Mouse (Mus musculus): ENCODE measurements around the gene Sectm1b. TPM values are rescaled to one million over a fixed set of nuclear protein-coding genes. Genes with fewer than 3 reads are reported as not detected.

The Sectm1b gene
- polyA plus RNA-seq, 1 experiment from 2014 or later: 0.37 TPM

DNA sequence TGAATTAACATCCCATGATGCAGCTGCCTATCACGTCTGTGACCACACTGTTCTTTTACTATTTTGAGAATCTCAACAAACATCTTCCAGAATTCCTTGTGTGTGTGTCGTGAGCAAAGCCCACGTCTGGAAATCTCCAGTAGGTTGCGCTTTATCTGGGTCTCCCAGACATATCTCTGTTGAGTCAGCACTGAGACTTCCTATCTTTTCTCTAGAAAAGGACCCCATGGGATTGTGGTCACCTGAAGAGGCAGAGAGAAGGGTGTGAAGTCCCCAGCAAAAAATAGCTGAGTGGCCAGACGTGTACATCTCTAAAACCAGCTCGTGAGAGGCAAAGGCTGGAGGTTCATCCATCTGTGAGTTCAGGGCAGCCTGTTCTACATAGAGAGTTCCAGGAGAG is 39.2 kb downstream of the Sectm1b start:
- H3K27ac ChIP-seq (ENCODE audit: low read length): no peak overlapping the region
- 34% methylated on average over 6 of the region's 6 CpGs for WGBS
- H3K4me2 ChIP-seq (ENCODE audit: low read depth, low read length): no peak overlapping the region
- H3K4me1 ChIP-seq (ENCODE audit: control insufficient read depth, insufficient read depth, low read length): no peaks in the 10 kb centered on the region
- H3K4me3 ChIP-seq (ENCODE audit: low read length): no peak overlapping the region
- H3K36me3 ChIP-seq (ENCODE audit: control insufficient read depth, insufficient read depth): no peaks in the 10 kb centered on the region
- H3K27me3 ChIP-seq (ENCODE audit: control insufficient read depth, insufficient read depth, low read length): no peaks in the 10 kb centered on the region
- no peak overlapping the region for H3K9ac ChIP-seq (ENCODE audit: low read length)
- no peaks in the 10 kb centered on the region for H3K9me3 ChIP-seq (replicated peaks; ENCODE audit: control insufficient read depth, low read length)
- ATAC-seq (replicated peaks; ENCODE audit: extremely low read depth, insufficient read depth, low FRiP score): no peak

- Histone ChIP-seq H3K4me1 (ENCODE audit: control insufficient read depth, insufficient read depth, low read length) (peaks cover 5% of the 10 kb centered on the region; the same call in 1 of the 2 replicates), H3K4me3 (ENCODE audit: low read length) (no peak overlapping the region), H3K9ac (ENCODE audit: low read length) (no peak overlapping the region), H3K36me3 (ENCODE audit: control insufficient read depth, insufficient read depth) (no peaks in the 10 kb centered on the region), H3K9me3 (replicated peaks; ENCODE audit: control insufficient read depth, low read length) (no peaks in the 10 kb centered on the region), H3K4me2 (ENCODE audit: low read depth, low read length) (no peak overlapping the region), H3K27ac (ENCODE audit: low read length) (no peak overlapping the region), H3K27me3 (ENCODE audit: control insufficient read depth, insufficient read depth, low read length) (no peaks in the 10 kb centered on the region)
- WGBS: 81% methylated on average over 5 of the region's 5 CpGs
- no peak for ATAC-seq (replicated peaks; ENCODE audit: extremely low read depth, insufficient read depth, low FRiP score)
Observed at GRCm38 (mm10) chr11:121019501-121019900, 43.9 kb downstream of the Sectm1b start.

DNA sequence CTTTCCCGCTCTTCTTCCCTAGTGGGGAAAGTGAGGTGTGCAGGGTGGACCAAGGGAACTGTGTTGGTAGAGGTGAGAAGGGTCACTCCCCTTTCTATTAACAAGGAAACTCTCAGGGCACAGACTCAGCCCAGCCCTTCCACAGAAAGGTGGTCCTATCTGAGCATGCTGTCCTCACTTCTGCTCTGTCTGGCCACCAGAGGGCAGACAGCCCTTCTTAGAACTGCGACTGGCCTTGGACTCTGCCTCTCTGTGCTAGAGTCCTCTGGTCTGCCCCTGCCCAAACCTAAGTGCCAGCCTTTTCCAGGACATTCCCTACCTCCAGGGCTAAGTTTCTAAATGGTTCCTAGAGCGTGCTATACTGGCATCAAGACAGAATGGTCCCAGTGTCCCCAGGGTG is 45.7 kb downstream of the Sectm1b start:
- H3K4me2 ChIP-seq (ENCODE audit: low read depth, low read length): no peak overlapping the region
- H3K27ac ChIP-seq (ENCODE audit: low read length): no peak overlapping the region
- 0 out of 2 replicates have a peak, but pooled peaks have one; percentile 70 for ATAC-seq (replicated peaks; ENCODE audit: extremely low read depth, insufficient read depth, low FRiP score)
- no peaks in the 10 kb centered on the region for H3K27me3 ChIP-seq (ENCODE audit: control insufficient read depth, insufficient read depth, low read length)
- H3K9ac ChIP-seq (ENCODE audit: low read length): no peak overlapping the region
- no peaks in the 10 kb centered on the region for H3K9me3 ChIP-seq (replicated peaks; ENCODE audit: control insufficient read depth, low read length)
- H3K36me3 ChIP-seq (ENCODE audit: control insufficient read depth, insufficient read depth): no peaks in the 10 kb centered on the region
- WGBS: 32% methylated on average over 3 of the region's 3 CpGs
- H3K4me1 ChIP-seq (ENCODE audit: control insufficient read depth, insufficient read depth, low read length): peaks cover 5% of the 10 kb centered on the region; the same call in 1 of the 2 replicates
- no peak overlapping the region for H3K4me3 ChIP-seq (ENCODE audit: low read length)

- Histone ChIP-seq H3K4me3 (ENCODE audit: low read length) (no peak overlapping the region), H3K36me3 (ENCODE audit: control insufficient read depth, insufficient read depth) (no peaks in the 10 kb centered on the region), H3K27ac (ENCODE audit: low read length) (peak overlapping the region; percentile 58), H3K27me3 (ENCODE audit: control insufficient read depth, insufficient read depth, low read length) (no peaks in the 10 kb centered on the region), H3K9me3 (replicated peaks; ENCODE audit: control insufficient read depth, low read length) (no peaks in the 10 kb centered on the region), H3K4me2 (ENCODE audit: low read depth, low read length) (no peak overlapping the region; the same call in 1 of the 2 replicates), H3K4me1 (ENCODE audit: control insufficient read depth, insufficient read depth, low read length) (peaks cover 5% of the 10 kb centered on the region; the same call in 1 of the 2 replicates), H3K9ac (ENCODE audit: low read length) (no peak overlapping the region)
- no peak for ATAC-seq (replicated peaks; ENCODE audit: extremely low read depth, insufficient read depth, low FRiP score)
- 31% methylated on average over 6 of the region's 6 CpGs for WGBS
Observed at GRCm38 (mm10) chr11:121015472-121015871, 47.9 kb downstream of the Sectm1b start.

DNA sequence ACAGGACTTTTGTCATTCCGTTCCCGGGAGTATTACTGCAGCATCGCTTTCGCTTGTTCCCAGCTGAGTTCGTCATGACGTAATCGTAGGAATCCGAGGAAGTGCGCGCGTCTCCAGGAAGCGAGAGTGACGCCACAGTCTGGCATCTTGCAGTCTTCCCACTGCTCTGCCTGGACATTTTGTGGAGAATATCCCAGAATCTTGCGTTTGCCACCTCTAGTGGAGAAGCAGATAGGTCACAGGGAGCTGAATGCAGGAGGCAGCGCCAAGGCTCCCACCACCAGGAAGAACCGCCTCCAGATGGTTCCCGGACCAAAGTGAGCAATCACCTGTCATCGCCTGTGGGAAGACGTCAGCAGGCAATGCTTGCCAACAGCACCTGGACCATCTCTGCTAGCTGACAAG is 48.5 kb downstream of the Sectm1b start:
- Histone ChIP-seq H3K4me2 (ENCODE audit: low read depth, low read length) (peak overlapping the region; percentile 67), H3K9me3 (replicated peaks; ENCODE audit: control insufficient read depth, low read length) (no peaks in the 10 kb centered on the region), H3K4me1 (ENCODE audit: control insufficient read depth, insufficient read depth, low read length) (peaks cover 5% of the 10 kb centered on the region; the same call in 1 of the 2 replicates), H3K9ac (ENCODE audit: low read length) (peak overlapping the region; percentile 56), H3K27me3 (ENCODE audit: control insufficient read depth, insufficient read depth, low read length) (no peaks in the 10 kb centered on the region), H3K36me3 (ENCODE audit: control insufficient read depth, insufficient read depth) (no peaks in the 10 kb centered on the region), H3K4me3 (ENCODE audit: low read length) (peak overlapping the region; percentile 47), H3K27ac (ENCODE audit: low read length) (peak overlapping the region; percentile 40; the same call in 1 of the 2 replicates)
- peak; percentile 28 for ATAC-seq (replicated peaks; ENCODE audit: extremely low read depth, insufficient read depth, low FRiP score)
- WGBS: 31% methylated on average over 19 of the region's 19 CpGs

GRCm38 (mm10) chr11:121013656-121014055 is 49.7 kb downstream of the Sectm1b start:
- Histone ChIP-seq H3K4me3 (ENCODE audit: low read length) (no peak overlapping the region), H3K36me3 (ENCODE audit: control insufficient read depth, insufficient read depth) (no peaks in the 10 kb centered on the region), H3K9ac (ENCODE audit: low read length) (no peak overlapping the region), H3K4me2 (ENCODE audit: low read depth, low read length) (no peak overlapping the region), H3K9me3 (replicated peaks; ENCODE audit: control insufficient read depth, low read length) (no peaks in the 10 kb centered on the region), H3K27ac (ENCODE audit: low read length) (no peak overlapping the region), H3K27me3 (ENCODE audit: control insufficient read depth, insufficient read depth, low read length) (no peaks in the 10 kb centered on the region), H3K4me1 (ENCODE audit: control insufficient read depth, insufficient read depth, low read length) (peaks cover 5% of the 10 kb centered on the region; the same call in 1 of the 2 replicates)
- 73% methylated on average over 7 of the region's 7 CpGs for WGBS
- ATAC-seq (replicated peaks; ENCODE audit: extremely low read depth, insufficient read depth, low FRiP score): no peak

DNA sequence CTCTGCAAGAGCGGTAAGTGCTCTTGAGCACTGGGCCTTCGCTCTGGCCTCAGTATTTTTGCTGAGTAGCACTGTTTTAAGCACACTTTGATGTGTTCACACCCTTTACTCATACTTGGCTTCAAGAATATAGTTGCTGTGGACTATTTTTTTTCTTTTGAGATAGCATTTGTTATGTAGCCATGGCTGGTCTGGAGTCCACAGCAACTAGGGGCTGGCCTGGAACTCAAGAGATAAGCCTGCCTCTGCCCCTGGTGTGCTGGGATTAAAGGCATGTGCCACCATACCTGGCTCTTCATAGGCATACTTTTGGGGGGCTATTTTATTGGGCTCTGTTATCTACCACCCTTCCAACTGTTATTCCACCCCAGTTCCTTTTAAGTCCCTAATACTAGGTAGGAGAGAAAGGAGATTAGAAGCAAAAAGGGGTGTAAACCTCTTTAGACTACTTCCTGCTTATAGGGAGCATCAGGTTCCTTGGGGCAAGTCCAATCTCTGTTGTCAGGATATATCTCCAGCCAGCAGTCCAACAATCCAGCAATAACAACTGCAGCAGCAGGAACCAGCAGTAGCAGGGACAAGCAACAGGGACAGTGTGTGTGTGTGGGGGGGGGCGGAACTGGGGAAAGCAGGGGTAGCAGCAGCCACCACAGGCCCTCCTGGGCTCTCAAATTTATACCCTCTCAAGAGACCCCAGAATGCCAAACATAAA is 53.2 kb downstream of the Sectm1b start:
- ATAC-seq (replicated peaks; ENCODE audit: extremely low read depth, insufficient read depth, low FRiP score): no peak
- WGBS: 93% methylated on average over 3 of the region's 3 CpGs

GRCm38 (mm10) chr11:121006184-121006583 is 57.2 kb downstream of the Sectm1b start:
- Histone ChIP-seq H3K9ac (ENCODE audit: low read length) (no peak overlapping the region), H3K4me2 (ENCODE audit: low read depth, low read length) (no peak overlapping the region), H3K27me3 (ENCODE audit: control insufficient read depth, insufficient read depth, low read length) (no peaks in the 10 kb centered on the region), H3K36me3 (ENCODE audit: control insufficient read depth, insufficient read depth) (no peaks in the 10 kb centered on the region), H3K4me3 (ENCODE audit: low read length) (no peak overlapping the region), H3K9me3 (replicated peaks; ENCODE audit: control insufficient read depth, low read length) (no peaks in the 10 kb centered on the region), H3K4me1 (ENCODE audit: control insufficient read depth, insufficient read depth, low read length) (peaks cover 5% of the 10 kb centered on the region), H3K27ac (ENCODE audit: low read length) (no peak overlapping the region)
- ATAC-seq (replicated peaks; ENCODE audit: extremely low read depth, insufficient read depth, low FRiP score): no peak
- 57% methylated on average over 6 of the region's 6 CpGs for WGBS

More for the DNA sequence above, 53.2 kb downstream of the Sectm1b start:
- no peaks in the 10 kb centered on the region for H3K27me3 ChIP-seq (ENCODE audit: control insufficient read depth, insufficient read depth, low read length)
- no peaks in the 10 kb centered on the region for H3K9me3 ChIP-seq (replicated peaks; ENCODE audit: control insufficient read depth, low read length)
- H3K4me3 ChIP-seq (ENCODE audit: low read length): no peak overlapping the region
- no peaks in the 10 kb centered on the region for H3K36me3 ChIP-seq (ENCODE audit: control insufficient read depth, insufficient read depth)
- H3K4me1 ChIP-seq (ENCODE audit: control insufficient read depth, insufficient read depth, low read length): peaks cover 5% of the 10 kb centered on the region; the same call in 1 of the 2 replicates
- no peak overlapping the region for H3K9ac ChIP-seq (ENCODE audit: low read length)
- no peak overlapping the region for H3K4me2 ChIP-seq (ENCODE audit: low read depth, low read length)
- no peak overlapping the region for H3K27ac ChIP-seq (ENCODE audit: low read length)

DNA sequence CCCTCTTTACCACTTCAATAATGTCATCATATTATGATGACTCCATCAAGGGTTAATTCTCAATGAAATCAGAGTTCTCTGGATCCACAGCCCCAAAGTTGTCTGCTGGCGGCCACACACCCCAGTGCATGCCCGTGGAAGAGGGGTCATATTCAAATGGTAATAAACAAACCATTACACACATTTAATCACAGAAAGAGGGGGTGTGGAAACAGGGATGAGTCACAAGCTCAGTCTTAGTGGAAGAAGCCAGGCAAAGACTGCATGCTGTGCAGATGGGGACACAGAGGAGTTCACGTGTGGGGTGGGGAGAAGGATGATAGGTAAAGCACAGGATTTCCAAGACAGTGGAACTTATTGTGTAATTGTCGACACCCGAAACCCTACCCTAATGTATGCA is 59.1 kb downstream of the Sectm1b start:
- Histone ChIP-seq H3K4me2 (ENCODE audit: low read depth, low read length) (no peak overlapping the region), H3K4me1 (ENCODE audit: control insufficient read depth, insufficient read depth, low read length) (peaks cover 5% of the 10 kb centered on the region), H3K27me3 (ENCODE audit: control insufficient read depth, insufficient read depth, low read length) (no peaks in the 10 kb centered on the region), H3K4me3 (ENCODE audit: low read length) (no peak overlapping the region), H3K9ac (ENCODE audit: low read length) (no peak overlapping the region), H3K36me3 (ENCODE audit: control insufficient read depth, insufficient read depth) (no peaks in the 10 kb centered on the region), H3K27ac (ENCODE audit: low read length) (no peak overlapping the region), H3K9me3 (replicated peaks; ENCODE audit: control insufficient read depth, low read length) (no peaks in the 10 kb centered on the region)
- WGBS: 63% methylated on average over 5 of the region's 5 CpGs
- ATAC-seq (replicated peaks; ENCODE audit: extremely low read depth, insufficient read depth, low FRiP score): no peak
